Mouse (Mus musculus) stomach, embryonic 16.5 days (tissue): ENCODE data around the gene Abca2. TPM values are rescaled to one million over a fixed set of nuclear protein-coding genes. Genes with fewer than 3 reads are reported as not detected.
A peak's percentile ranks its signal among the peaks of the same experiment; 100 is the strongest.

ENCODE experiments used
- ATAC-seq: fragments of 200-750 bp; cut with Nextera tagmentation; 2 replicates; pipeline ENCODE4 v1.8.0; 2017; ENCODE audit warnings: moderate number of reproducible peaks, moderate TSS enrichment; ENCODE audit not compliant: insufficient read depth, low FRiP score
- H3K27ac ChIP-seq: fragments of 300-500 bp; sonication (generic); 2 replicates; pipeline ENCODE4 v1.5.1; 2014; ENCODE audit warnings: low read length
- H3K27me3 ChIP-seq: fragments of 300-500 bp; sonication (generic); 2 replicates; pipeline ENCODE4 v1.6.1; 2014; ENCODE audit warnings: low read length, control low read depth, mixed read lengths; ENCODE audit not compliant: control insufficient read depth, insufficient read depth
- H3K36me3 ChIP-seq: fragments of 300-500 bp; sonication (generic); 2 replicates; pipeline ENCODE4 v1.6.1; 2014; ENCODE audit warnings: low read length; ENCODE audit not compliant: control insufficient read depth, insufficient read depth
- H3K4me1 ChIP-seq: fragments of 300-500 bp; sonication (generic); 2 replicates; pipeline ENCODE4 v1.6.1; 2014; ENCODE audit warnings: low read length, control low read depth, mixed read lengths; ENCODE audit not compliant: control insufficient read depth, insufficient read depth
- H3K4me2 ChIP-seq: fragments of 300-500 bp; sonication (generic); 2 replicates; pipeline ENCODE4 v1.6.1; 2014; ENCODE audit warnings: low read depth, low read length, mixed read lengths
- H3K4me3 ChIP-seq: fragments of 300-500 bp; sonication (generic); replicated peaks from 2 replicates; pipeline ENCODE4 v1.5.1; 2014; ENCODE audit warnings: mild to moderate bottlenecking, low read length
- H3K9ac ChIP-seq: fragments of 300-500 bp; sonication (generic); 2 replicates; pipeline ENCODE4 v1.6.1; 2014; ENCODE audit warnings: low read length
- H3K9me3 ChIP-seq: fragments of 300-500 bp; sonication (generic); replicated peaks from 2 replicates; pipeline ENCODE4 v1.6.1; 2016; ENCODE audit warnings: low read length, control low read depth; ENCODE audit not compliant: control insufficient read depth
- WGBS: fragments of 180-500 bp; shearing (Covaris S2); extraction: QIAGEN DNeasy Blood & Tissue Kit; methylation state at CpG from one replicate; pipeline ENCODE4 v1.1.7; 2014; 5-methylcytosine and 5-hydroxymethylcytosine counted together
- polyA plus RNA-seq: library from polyadenylated mRNA; unstranded; fragments of >200 nt; fragmentation: Nextera tagmentation; extraction: Ambion mirVana; gene quantifications from 2 replicates; pipeline ENCODE4 v1.2.1, GENCODE M21; 2015

The Abca2 gene
- polyA plus RNA-seq, 1 experiment from 2014 or later = 4.0 TPM

DNA sequence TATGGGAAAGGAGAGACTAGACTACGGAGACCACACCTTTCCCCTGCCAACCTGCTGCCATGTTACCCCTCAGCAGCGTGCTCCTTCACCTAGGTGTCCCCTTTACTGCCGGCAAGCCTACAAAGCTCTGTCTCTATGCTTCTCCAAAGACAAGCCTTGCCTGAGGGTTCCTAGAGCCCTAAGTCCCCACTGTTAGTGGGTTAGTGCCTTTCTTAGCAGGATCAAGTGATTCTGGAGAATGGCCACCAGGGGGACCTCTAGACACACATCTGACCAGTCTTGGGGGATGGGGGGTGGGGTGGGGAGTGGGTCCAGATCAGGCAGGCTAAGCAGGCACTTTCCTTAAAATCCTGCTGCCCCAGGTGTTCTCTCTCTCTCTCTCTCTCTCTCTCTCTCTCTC lies 6.6 kb upstream of the Abca2 start:
- Histone ChIP-seq H3K9ac (no peak overlapping the region), H3K9me3 (no peaks in the 10 kb centered on the region), H3K27ac (no peak overlapping the region), H3K4me3 (no peak overlapping the region), H3K36me3 (no peaks in the 10 kb centered on the region), H3K4me1 (no peaks in the 10 kb centered on the region), H3K27me3 (peaks cover 19% of the 10 kb centered on the region), H3K4me2 (no peak overlapping the region)
- 20% methylated on average over 3 of the region's 3 CpGs for WGBS
- ATAC-seq = no peak

DNA sequence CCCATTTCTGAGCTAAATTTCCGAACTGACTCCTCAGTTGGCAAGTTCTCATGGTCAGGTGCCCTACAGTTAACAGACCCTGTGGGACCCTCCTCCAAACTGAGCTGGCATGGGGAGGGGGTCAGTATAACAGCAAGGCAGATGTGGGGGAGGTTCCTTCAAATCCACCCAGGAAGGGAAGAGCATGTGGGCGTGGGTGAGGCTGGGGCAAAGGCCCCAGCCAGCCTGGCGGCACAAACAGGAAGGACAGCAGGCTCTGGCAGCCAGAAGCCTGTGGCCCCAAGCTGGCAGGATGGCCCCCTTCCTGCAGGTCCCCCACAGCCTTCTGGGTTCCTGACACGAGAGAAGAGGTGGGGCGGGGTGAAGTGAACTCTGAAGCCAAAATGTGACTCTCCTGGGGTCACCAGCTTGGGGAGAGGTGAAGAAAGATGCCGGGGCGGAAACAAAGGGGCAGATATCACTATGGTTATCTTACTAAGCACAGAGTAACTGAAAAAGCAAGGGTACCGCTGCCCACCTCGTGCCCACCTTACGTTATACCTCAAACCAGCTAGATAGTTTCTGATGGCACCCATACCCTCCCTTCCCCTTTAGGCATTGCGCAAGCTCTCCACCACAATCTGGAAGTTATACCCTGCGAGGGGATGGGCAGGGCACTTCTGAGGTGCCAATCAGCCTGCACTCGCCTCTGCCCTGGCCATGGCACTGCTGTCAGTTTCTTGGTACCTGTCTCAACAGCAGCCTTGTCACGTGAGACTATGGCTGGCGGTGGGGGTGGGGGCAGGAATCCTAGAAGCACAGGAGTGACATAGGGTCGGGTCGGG lies 5.7 kb upstream of the Abca2 start, which contains the start of gene Fut7:
Gene Fut7 (plus strand): TSS at position 681 of the 824 bp plus-strand sequence.
- H3K4me2 ChIP-seq = no peak within 1 kb of the TSS
- WGBS = 50% methylated on average over 17 of the region's 17 CpGs
- no peak within 1 kb of the TSS for H3K4me3 ChIP-seq
- H3K4me1 ChIP-seq = no peaks in the 10 kb centered on the region
- H3K9me3 ChIP-seq = no peaks in the 10 kb centered on the region
- peaks cover 19% of the 10 kb centered on the region for H3K27me3 ChIP-seq
- no peaks in the 10 kb centered on the region for H3K36me3 ChIP-seq
- H3K9ac ChIP-seq = no peak within 1 kb of the TSS; the same call in 1 of the 2 replicates
- no peak for ATAC-seq
- no peak within 1 kb of the TSS for H3K27ac ChIP-seq

DNA sequence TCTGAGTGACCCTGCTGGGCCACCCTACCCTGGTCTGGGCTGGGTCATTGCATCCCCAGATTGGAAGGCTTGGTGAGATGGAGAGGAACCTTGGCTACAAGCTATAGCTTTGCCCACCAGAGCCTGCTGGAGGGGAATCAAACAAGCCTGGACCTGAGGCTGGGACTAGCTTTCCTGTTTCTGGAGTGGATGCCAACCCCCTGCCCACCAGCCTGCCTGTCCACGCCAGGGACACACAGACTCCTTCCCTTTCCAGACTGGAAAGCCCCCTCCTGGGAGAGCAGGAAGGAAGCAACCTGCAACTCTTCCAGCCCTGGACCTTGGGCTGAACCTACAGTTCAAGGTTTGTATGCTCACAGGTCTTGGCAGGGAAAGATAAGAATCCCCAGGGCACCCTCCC lies 4.9 kb upstream of the Abca2 start:
- H3K27me3 ChIP-seq = peaks cover 19% of the 10 kb centered on the region
- H3K36me3 ChIP-seq = no peaks in the 10 kb centered on the region
- no peaks in the 10 kb centered on the region for H3K9me3 ChIP-seq
- H3K4me1 ChIP-seq = no peaks in the 10 kb centered on the region
- ATAC-seq = no peak
- H3K9ac ChIP-seq = no peak overlapping the region
- H3K27ac ChIP-seq = no peak overlapping the region
- WGBS = 57% methylated on average over 1 of the region's 1 CpGs
- no peak overlapping the region for H3K4me2 ChIP-seq
- no peak overlapping the region for H3K4me3 ChIP-seq

DNA sequence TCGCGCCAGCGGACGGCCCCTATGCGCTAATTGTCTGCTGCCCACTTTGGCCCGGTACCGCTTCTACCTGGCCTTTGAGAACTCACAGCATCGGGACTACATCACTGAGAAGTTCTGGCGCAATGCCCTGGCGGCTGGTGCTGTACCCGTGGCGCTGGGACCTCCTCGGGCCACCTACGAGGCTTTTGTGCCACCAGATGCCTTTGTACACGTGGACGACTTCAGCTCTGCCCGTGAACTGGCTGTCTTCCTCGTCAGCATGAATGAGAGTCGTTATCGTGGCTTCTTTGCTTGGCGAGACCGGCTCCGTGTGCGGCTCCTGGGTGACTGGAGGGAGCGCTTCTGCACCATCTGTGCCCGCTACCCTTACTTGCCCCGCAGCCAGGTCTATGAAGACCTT lies 3.0 kb upstream of the Abca2 start:
- Histone ChIP-seq H3K4me3 (no peak overlapping the region), H3K9ac (no peak overlapping the region; the same call in 1 of the 2 replicates), H3K36me3 (no peaks in the 10 kb centered on the region), H3K27me3 (peaks cover 21% of the 10 kb centered on the region), H3K9me3 (no peaks in the 10 kb centered on the region), H3K4me1 (no peaks in the 10 kb centered on the region), H3K27ac (no peak overlapping the region), H3K4me2 (no peak overlapping the region)
- 40% methylated on average over 27 of the region's 27 CpGs for WGBS
- no peak for ATAC-seq

DNA sequence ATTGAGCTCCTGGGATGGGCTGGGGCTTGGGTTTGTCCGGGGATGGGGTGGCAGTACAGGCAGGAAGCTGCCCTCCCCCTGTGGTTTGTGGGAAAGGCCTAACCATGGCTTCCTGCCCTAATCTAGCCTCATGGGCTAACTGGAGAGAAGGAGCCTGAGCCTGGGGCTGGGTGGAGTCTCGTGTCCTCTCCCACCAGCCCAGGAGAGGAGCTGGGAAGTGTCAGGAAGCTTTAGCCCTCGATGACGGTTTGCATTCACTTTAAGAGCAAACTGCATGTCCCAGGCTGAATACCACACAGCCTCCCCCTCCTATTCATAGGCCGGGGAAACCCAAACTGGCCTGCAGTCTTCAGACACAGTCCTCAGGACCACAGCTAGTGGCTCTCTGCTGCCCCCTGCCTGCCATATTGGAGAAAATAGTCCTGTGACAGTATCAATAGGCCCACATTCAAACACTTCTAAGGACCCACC lies 1.7 kb upstream of the Abca2 start:
- WGBS = 31% methylated on average over 5 of the region's 5 CpGs

DNA sequence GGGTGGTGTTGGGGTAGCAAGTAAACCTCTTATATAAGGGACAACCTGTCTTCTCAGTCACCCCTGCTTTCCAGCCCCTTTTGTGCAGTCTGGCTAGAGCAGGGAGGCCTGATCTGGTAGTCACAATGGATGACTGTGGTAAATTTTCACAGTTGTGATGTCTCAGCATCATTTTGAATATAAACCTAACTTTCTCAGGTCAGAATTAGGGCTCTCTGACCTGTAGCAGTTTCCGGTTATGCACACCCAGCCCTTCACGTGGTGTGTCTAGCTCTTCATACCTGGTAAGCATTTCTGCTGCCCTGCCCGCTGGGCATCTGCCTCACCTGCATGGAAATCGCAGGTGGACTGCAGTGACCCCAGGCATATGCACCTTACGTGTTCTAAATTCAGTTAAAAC lies 1.2 kb upstream of the Abca2 start:
- H3K9me3 ChIP-seq = no peaks in the 10 kb centered on the region
- no peak overlapping the region for H3K4me2 ChIP-seq
- H3K4me1 ChIP-seq = no peaks in the 10 kb centered on the region
- WGBS = 87% methylated on average over 5 of the region's 5 CpGs
- H3K27ac ChIP-seq = no peak overlapping the region
- no peak overlapping the region for H3K4me3 ChIP-seq
- H3K36me3 ChIP-seq = no peaks in the 10 kb centered on the region
- ATAC-seq = no peak
- H3K27me3 ChIP-seq = peaks cover 21% of the 10 kb centered on the region
- H3K9ac ChIP-seq = no peak overlapping the region

More for the DNA sequence above, 1.7 kb upstream of the Abca2 start:
- H3K27me3 ChIP-seq = peaks cover 21% of the 10 kb centered on the region
- H3K9ac ChIP-seq = no peak overlapping the region
- no peaks in the 10 kb centered on the region for H3K4me1 ChIP-seq
- no peaks in the 10 kb centered on the region for H3K36me3 ChIP-seq
- no peaks in the 10 kb centered on the region for H3K9me3 ChIP-seq
- no peak overlapping the region for H3K4me3 ChIP-seq
- no peak overlapping the region for H3K4me2 ChIP-seq
- no peak overlapping the region for H3K27ac ChIP-seq
- ATAC-seq = no peak

DNA sequence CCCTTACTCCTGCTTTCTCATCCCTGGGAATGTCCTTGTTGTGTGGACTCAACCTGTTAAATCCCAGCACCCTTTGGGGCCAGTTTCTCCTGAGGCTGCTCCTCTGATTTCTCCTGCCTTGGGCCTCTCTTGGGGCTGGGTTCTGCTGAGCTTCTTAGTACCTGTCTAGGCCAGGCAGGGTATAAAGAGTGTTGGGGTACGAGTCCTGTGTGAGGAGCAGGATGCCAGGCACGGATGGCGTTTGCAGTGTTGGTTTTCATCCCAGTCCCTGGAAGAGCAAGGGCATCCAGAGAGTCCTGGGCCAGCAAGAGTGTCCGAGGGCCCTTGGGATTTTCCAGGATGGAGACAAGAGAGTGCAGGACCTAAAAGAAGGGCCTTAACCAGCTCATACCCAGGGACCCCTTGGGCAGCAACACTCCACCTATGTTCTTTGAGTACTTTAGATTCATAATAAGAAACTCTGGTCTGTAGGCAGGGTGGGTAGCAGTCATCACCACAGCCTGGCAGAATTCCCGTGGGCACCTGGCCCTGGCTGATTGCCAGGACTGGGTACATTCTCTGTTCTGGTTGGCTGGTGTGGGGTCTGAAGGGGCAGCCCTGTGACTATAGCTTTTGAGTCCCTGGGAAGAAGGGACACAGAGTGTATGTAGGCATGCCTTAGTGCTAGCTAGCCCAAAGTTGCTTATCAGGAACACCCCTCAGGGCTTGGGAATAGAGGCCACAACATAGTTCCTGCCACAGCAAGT lies 1.1 kb downstream of the Abca2 start:
- 77% methylated on average over 5 of the region's 5 CpGs for whole genome bisulfite sequencing
- peak overlapping the region; percentile 74; the same call in 1 of the 2 replicates for H3K4me3 ChIP-seq
- H3K9me3 ChIP-seq = no peaks in the 10 kb centered on the region
- H3K4me2 ChIP-seq = peak overlapping the region; percentile 92
- peak overlapping the region; percentile 81; the same call in 1 of the 2 replicates for H3K9ac ChIP-seq
- peaks cover 17% of the 10 kb centered on the region for H3K27me3 ChIP-seq
- no peaks in the 10 kb centered on the region for H3K36me3 ChIP-seq
- H3K27ac ChIP-seq = no peak overlapping the region
- no peak for ATAC-seq
- no peaks in the 10 kb centered on the region for H3K4me1 ChIP-seq

DNA sequence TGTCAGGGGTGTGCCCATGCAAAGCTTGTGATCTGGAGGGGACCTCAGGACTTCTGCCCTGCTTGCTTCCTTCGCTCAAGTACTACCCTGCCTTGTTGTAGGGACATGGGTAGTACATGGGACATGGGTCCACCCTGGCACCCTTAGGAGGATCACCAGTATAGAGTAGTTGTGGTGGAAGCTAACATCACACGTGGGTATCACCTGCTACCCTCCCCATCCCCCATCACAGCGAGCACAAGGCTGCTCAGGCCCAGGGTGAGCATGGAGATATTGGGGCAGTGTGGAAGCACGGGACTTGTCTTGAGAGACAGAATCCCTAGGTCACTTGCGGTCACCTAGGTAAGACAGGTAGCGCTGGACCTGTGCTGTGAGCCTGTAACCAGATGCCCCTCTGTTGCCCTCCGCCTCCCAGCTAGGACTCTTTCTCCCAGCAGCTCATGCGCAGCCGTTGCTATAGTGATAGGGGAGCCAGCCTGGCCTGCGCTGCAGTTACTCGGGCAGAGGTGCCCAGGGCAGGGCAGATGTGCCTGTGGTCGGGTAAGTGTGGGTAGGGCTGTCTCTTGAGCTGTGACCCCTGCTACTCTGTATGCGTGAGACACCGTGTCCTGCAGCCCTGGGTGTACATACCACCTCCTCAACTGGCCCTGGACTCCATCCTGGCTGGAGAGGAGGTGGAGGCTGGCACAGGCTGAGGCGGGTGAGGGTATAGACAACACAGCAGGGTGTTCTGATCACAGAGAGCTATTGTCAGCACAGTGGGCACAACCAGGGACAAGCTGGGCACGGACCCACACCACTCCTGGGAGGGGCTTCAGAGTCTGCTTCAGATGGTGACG lies 2.1 kb downstream of the Abca2 start:
- H3K4me2 ChIP-seq = no peak overlapping the region
- no peak for ATAC-seq
- no peaks in the 10 kb centered on the region for H3K4me1 ChIP-seq
- no peak overlapping the region for H3K27ac ChIP-seq
- H3K9ac ChIP-seq = 0 out of 2 replicates have a peak overlapping the region, but pooled peaks have one; percentile 26
- H3K27me3 ChIP-seq = peaks cover 8% of the 10 kb centered on the region; the same call in 1 of the 2 replicates
- no peak overlapping the region for H3K4me3 ChIP-seq
- no peaks in the 10 kb centered on the region for H3K9me3 ChIP-seq
- no peaks in the 10 kb centered on the region for H3K36me3 ChIP-seq
- 74% methylated on average over 17 of the region's 17 CpGs for WGBS
